Mouse (Mus musculus): ENCODE data around the gene Tmem131.

GRCm38 (mm10) chr1:36797481-36797880 lies 146.0 kb downstream of the Tmem131 start:
- TF ChIP-seq CTCF (IDR thresholded peaks at IDR 0.05; ENCODE audit: low read depth, low read length) (no peak), EP300 (IDR thresholded peaks at IDR 0.05; ENCODE audit: insufficient read depth, low read depth, low read length) (no peak)
